In genomic region chr10:111460381-111460780, GRCm38 (mm10) we compare ENCODE assay signal across 12 mouse cellular contexts. TPM values are rescaled to one million over a fixed set of nuclear protein-coding genes. Genes with fewer than 3 reads are reported as not detected.
DNase-seq lines count a peak whose midpoint lies in the region; ATAC-seq and TF ChIP-seq lines count a peak whose summit lies in the region.
"Had no signal": no experiment of that assay in that cellular context is flagged by ENCODE, and none has a peak within 500 bp of the region (broad histone marks: within the 10 kb centered on the region; RNA-seq: fewer than 3 reads in every experiment).

No protein-coding gene starts in this region.

- H3K9me3 ChIP-seq in liver, postnatal 0 days (ENCODE audit: low read length) = no peaks in the 10 kb centered on the region
- no peaks in the 10 kb centered on the region for H3K9me3 ChIP-seq in liver, embryonic 11.5 days (ENCODE audit: control insufficient read depth, low read length)
- H3K9me3 ChIP-seq in hindbrain, embryonic 12.5 days (replicated peaks) = no peaks in the 10 kb centered on the region
- H3K9me3 ChIP-seq in midbrain, embryonic 12.5 days = 0 out of 2 replicates have a peak, but pooled peaks cover 4% of the 10 kb centered on the region
- H3K9me3 ChIP-seq: liver, embryonic 13.5 days had no signal

- 43% methylated on average over 4 of the region's 4 CpGs for WGBS in liver, postnatal 0 days (ENCODE audit: insufficient replicate concordance)
- WGBS in liver, embryonic 11.5 days = 38% methylated on average over 4 of the region's 4 CpGs
- 8% methylated on average over 4 of the region's 4 CpGs for WGBS in hindbrain, embryonic 12.5 days
- 4% methylated on average over 4 of the region's 4 CpGs for WGBS in midbrain, embryonic 12.5 days

- H3K27me3 ChIP-seq in liver, postnatal 0 days (ENCODE audit: insufficient read depth, low read length) = no peaks in the 10 kb centered on the region
- H3K27me3 ChIP-seq in liver, embryonic 11.5 days (replicated peaks; ENCODE audit: control insufficient read depth, insufficient read depth, low read length) = no peaks in the 10 kb centered on the region
- no peaks in the 10 kb centered on the region for H3K27me3 ChIP-seq in hindbrain, embryonic 12.5 days
- no peaks in the 10 kb centered on the region for H3K27me3 ChIP-seq in midbrain, embryonic 12.5 days
- H3K27me3 ChIP-seq: liver, embryonic 13.5 days had no signal

- 0 out of 2 replicates have a peak, but pooled peaks have one; percentile 38 for ATAC-seq in liver, postnatal 0 days
- no peak for ATAC-seq in liver, embryonic 11.5 days (replicated peaks; ENCODE audit: low FRiP score)
- ATAC-seq in hindbrain, embryonic 12.5 days (ENCODE audit: low FRiP score) = peak; percentile 40
- peak; percentile 80 for ATAC-seq in midbrain, embryonic 12.5 days (ENCODE audit: low FRiP score, low read depth)

- no peak for DNase-seq in liver, postnatal 0 days
- DNase-seq in liver, embryonic 11.5 days (ENCODE audit: low spot score) = no peak
- DNase-seq in embryo, embryonic 10.5 days (ENCODE audit: low spot score) = peak; percentile 70
- no peak for DNase-seq in adrenal gland, adult (ENCODE audit: inconsistent age in 2 of 2, low spot score in 1 of 2)
- no peak for DNase-seq in kidney, postnatal 36 days
- no peak for DNase-seq in left cerebral cortex, postnatal 36 days (ENCODE audit: low spot score in 2 of 2)
- DNase-seq: gastrocnemius, postnatal 25 days; heart, postnatal 14 days; kidney, adult 9 months; liver, embryonic 13.5 days had no signal

- no peak overlapping the region for H3K4me2 ChIP-seq in liver, postnatal 0 days (ENCODE audit: low read depth, low read length)
- H3K4me2 ChIP-seq in liver, embryonic 11.5 days = no peak overlapping the region
- H3K4me2 ChIP-seq in hindbrain, embryonic 12.5 days (replicated peaks) = no peak overlapping the region
- no peak overlapping the region for H3K4me2 ChIP-seq in midbrain, embryonic 12.5 days (replicated peaks)
- H3K4me2 ChIP-seq: liver, embryonic 13.5 days had no signal

- intact Hi-C loops in left cerebral cortex, postnatal 36 days (cut with DNase I) = no loop called here

- no peak for TF ChIP-seq CTCF in liver, postnatal 0 days (IDR thresholded peaks at IDR 0.05; ENCODE audit: low read depth)

- H3K9ac ChIP-seq in liver, postnatal 0 days (replicated peaks) = no peak overlapping the region
- no peak overlapping the region for H3K9ac ChIP-seq in liver, embryonic 11.5 days (ENCODE audit: low read depth, low read length)
- H3K9ac ChIP-seq in hindbrain, embryonic 12.5 days = no peak overlapping the region
- no peak overlapping the region for H3K9ac ChIP-seq in midbrain, embryonic 12.5 days (replicated peaks)
- H3K9ac ChIP-seq: liver, embryonic 13.5 days had no signal

- no peak for TF ChIP-seq EP300 in liver, postnatal 0 days (IDR thresholded peaks at IDR 0.05; ENCODE audit: low read depth)

- H3K36me3 ChIP-seq in liver, postnatal 0 days (replicated peaks; ENCODE audit: insufficient read depth, low read length) = no peaks in the 10 kb centered on the region
- no peaks in the 10 kb centered on the region for H3K36me3 ChIP-seq in liver, embryonic 11.5 days (ENCODE audit: control insufficient read depth, insufficient read depth, low read length)
- no peaks in the 10 kb centered on the region for H3K36me3 ChIP-seq in hindbrain, embryonic 12.5 days
- no peaks in the 10 kb centered on the region for H3K36me3 ChIP-seq in midbrain, embryonic 12.5 days
- H3K36me3 ChIP-seq: liver, embryonic 13.5 days had no signal

- H3K4me3 ChIP-seq in liver, postnatal 0 days (ENCODE audit: low read depth, low read length) = no peak overlapping the region
- H3K4me3 ChIP-seq in liver, embryonic 11.5 days (ENCODE audit: low read depth, low read length) = no peak overlapping the region
- H3K4me3 ChIP-seq in hindbrain, embryonic 12.5 days = no peak overlapping the region
- no peak overlapping the region for H3K4me3 ChIP-seq in midbrain, embryonic 12.5 days
- H3K4me3 ChIP-seq: liver, embryonic 13.5 days had no signal

- peaks cover 11% of the 10 kb centered on the region for H3K4me1 ChIP-seq in liver, postnatal 0 days (ENCODE audit: insufficient read depth)
- peaks cover 2% of the 10 kb centered on the region; the same call in 1 of the 2 replicates for H3K4me1 ChIP-seq in liver, embryonic 11.5 days (replicated peaks; ENCODE audit: control insufficient read depth, insufficient read depth, low read length)
- H3K4me1 ChIP-seq in hindbrain, embryonic 12.5 days = peaks cover 8% of the 10 kb centered on the region
- H3K4me1 ChIP-seq in midbrain, embryonic 12.5 days = peaks cover 10% of the 10 kb centered on the region; the same call in 1 of the 2 replicates

- no peak overlapping the region for H3K27ac ChIP-seq in liver, postnatal 0 days (ENCODE audit: low read depth)
- no peak overlapping the region for H3K27ac ChIP-seq in liver, embryonic 11.5 days (ENCODE audit: low read depth, low read length)
- no peak overlapping the region for H3K27ac ChIP-seq in hindbrain, embryonic 12.5 days
- no peak overlapping the region for H3K27ac ChIP-seq in midbrain, embryonic 12.5 days (replicated peaks)
- H3K27ac ChIP-seq: liver, embryonic 13.5 days had no signal

RNA-seq across cellular contexts. Expression of gene Nap1l1, which starts 12.6 kb away (rescaled TPM):
- 69.9 and 73.7 TPM in 2 replicates for polyA plus RNA-seq in liver, postnatal 0 days (2015; fragmentation: Nextera tagmentation; extraction: Ambion mirVana)
- 313 and 324 TPM in 2 replicates for polyA plus RNA-seq in liver, embryonic 11.5 days (2014; fragmentation: Nextera tagmentation; extraction: Ambion mirVana)
- 265 and 269 TPM in 2 replicates for polyA plus RNA-seq in hindbrain, embryonic 12.5 days (2016; fragmentation: Nextera tagmentation; extraction: Ambion mirVana)
- polyA plus RNA-seq in midbrain, embryonic 12.5 days (2016; fragmentation: Nextera tagmentation; extraction: Ambion mirVana) = 312 and 318 TPM in 2 replicates
- 100 to 1,000 TPM; 210 to 235 TPM for total RNA-seq in left cerebral cortex, postnatal 36 days (2021)

RNA-seq across cellular contexts. Expression of gene Phlda1, which starts 45.7 kb away (rescaled TPM):
- 29.6 and 32.1 TPM in 2 replicates for polyA plus RNA-seq in liver, postnatal 0 days (2015; fragmentation: Nextera tagmentation; extraction: Ambion mirVana)
- polyA plus RNA-seq in liver, embryonic 11.5 days (2014; fragmentation: Nextera tagmentation; extraction: Ambion mirVana) = 15.8 and 16.1 TPM in 2 replicates
- polyA plus RNA-seq in hindbrain, embryonic 12.5 days (2016; fragmentation: Nextera tagmentation; extraction: Ambion mirVana) = 42.8 and 54.3 TPM in 2 replicates
- polyA plus RNA-seq in midbrain, embryonic 12.5 days (2016; fragmentation: Nextera tagmentation; extraction: Ambion mirVana) = 19.6 and 20.3 TPM in 2 replicates
- 10 to 100 TPM; 30.9 to 34.3 TPM for total RNA-seq in left cerebral cortex, postnatal 36 days (2021)
